Mouse (Mus musculus) forebrain, embryonic 14.5 days (tissue): ENCODE measurements at regions not wholly inside any gene's neighbourhood (a gene's known extent, or its start where the extent isn't known, plus 50 kb on each side); places are given as distances from the start of the nearest gene placed in this dataset.

ENCODE experiments used
- ATAC-seq: fragments of 200-750 bp; cut with Nextera tagmentation; 2 replicates; pipeline ENCODE4 v1.8.0; 2017; ENCODE audit warnings: mild to moderate bottlenecking, moderate library complexity
- DNase-seq: peaks from one replicate; pipeline ENCODE4 v3.0.0-alpha.2; 2015; ENCODE audit warnings: low spot score
- H3K27ac ChIP-seq: fragments of 300-500 bp; sonication (generic); 2 replicates; pipeline ENCODE4 v1.5.1; 2014; ENCODE audit warnings: low read depth, mild to moderate bottlenecking, control low read depth, low read length, moderate library complexity
- H3K27me3 ChIP-seq: fragments of 300-500 bp; sonication (generic); replicated peaks from 2 replicates; pipeline ENCODE4 v1.6.1; 2014; ENCODE audit warnings: low read length, control low read depth, mixed read lengths; ENCODE audit not compliant: control insufficient read depth, insufficient read depth
- H3K36me3 ChIP-seq: fragments of 300-500 bp; sonication (generic); 2 replicates; pipeline ENCODE4 v1.6.1; 2014; ENCODE audit warnings: low read length, control low read depth; ENCODE audit not compliant: control insufficient read depth, insufficient read depth
- H3K4me1 ChIP-seq: fragments of 300-500 bp; sonication (generic); 2 replicates; pipeline ENCODE4 v1.6.1; 2014; ENCODE audit warnings: antibody characterized with exemption, low read length, control low read depth; ENCODE audit not compliant: control insufficient read depth, insufficient read depth
- H3K4me2 ChIP-seq: fragments of 300-500 bp; sonication (generic); 2 replicates; pipeline ENCODE4 v1.6.1; 2014; ENCODE audit warnings: mild to moderate bottlenecking, control low read depth, low read length
- H3K4me3 ChIP-seq: fragments of 300-500 bp; sonication (generic); 2 replicates; pipeline ENCODE4 v1.5.1; 2014; ENCODE audit warnings: low read depth, low read length, control low read depth
- H3K9ac ChIP-seq: fragments of 300-500 bp; sonication (generic); 2 replicates; pipeline ENCODE4 v1.6.1; 2014; ENCODE audit warnings: mild to moderate bottlenecking, low read length, control low read depth, moderate library complexity
- H3K9me3 ChIP-seq: fragments of 300-500 bp; sonication (generic); replicated peaks from 2 replicates; pipeline ENCODE4 v1.6.1; 2016; ENCODE audit warnings: low read length, control low read depth, mixed read lengths; ENCODE audit not compliant: control insufficient read depth
- WGBS: fragments of 180-500 bp; shearing (Covaris S2); extraction: QIAGEN DNeasy Blood & Tissue Kit; methylation state at CpG from one replicate; pipeline ENCODE4 v1.1.7; 2014; 5-methylcytosine and 5-hydroxymethylcytosine counted together

DNA sequence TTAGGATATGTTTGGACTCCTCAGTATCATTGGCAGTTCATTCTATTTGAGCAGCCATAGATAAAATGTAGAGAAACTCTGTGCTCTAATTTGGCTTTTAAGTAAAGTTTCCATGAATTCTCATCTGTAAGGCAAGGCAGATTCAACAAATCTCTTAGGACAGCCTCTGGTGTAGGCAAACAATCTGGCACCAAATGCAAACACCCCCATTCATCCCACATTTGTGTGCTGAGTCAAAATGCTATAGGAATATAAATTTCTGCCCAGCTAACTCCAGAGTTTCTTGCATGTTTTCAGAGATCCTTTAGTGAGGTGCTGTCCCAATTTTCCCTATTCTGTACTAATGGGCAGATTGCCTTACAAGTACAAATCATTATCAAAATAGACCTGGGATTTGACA, 695.7 kb upstream of the Kif18a start:
- ATAC-seq (no peak), DNase-seq (no peak)
- Histone ChIP-seq H3K4me2 (no peak overlapping the region), H3K27me3 (no peaks in the 10 kb centered on the region), H3K9me3 (no peaks in the 10 kb centered on the region), H3K4me1 (no peaks in the 10 kb centered on the region), H3K36me3 (no peaks in the 10 kb centered on the region), H3K27ac (no peak overlapping the region), H3K4me3 (no peak overlapping the region), H3K9ac (no peak overlapping the region)

DNA sequence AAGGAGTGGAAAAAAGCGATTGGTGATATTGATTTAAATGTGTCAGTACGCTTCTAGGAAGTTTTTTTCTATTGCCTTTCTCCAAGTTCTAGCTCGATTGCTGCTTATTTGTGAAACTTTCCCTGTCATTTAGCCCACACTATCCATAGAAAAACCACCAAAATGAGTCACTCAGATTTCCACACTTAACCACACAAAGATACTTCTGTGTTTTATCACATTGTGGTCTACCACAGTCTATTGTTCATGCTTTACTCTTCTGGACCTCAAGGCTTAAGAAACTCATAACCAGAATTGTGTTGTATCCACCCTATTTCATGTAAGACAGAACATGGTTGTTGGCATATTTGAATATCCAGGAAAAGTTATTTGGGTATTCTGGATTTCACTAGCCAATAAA, 687.0 kb upstream of the Kif18a start:
- Histone ChIP-seq H3K36me3 (no peaks in the 10 kb centered on the region), H3K27me3 (no peaks in the 10 kb centered on the region), H3K4me3 (no peak overlapping the region), H3K4me2 (no peak overlapping the region), H3K9ac (no peak overlapping the region), H3K4me1 (no peaks in the 10 kb centered on the region), H3K9me3 (no peaks in the 10 kb centered on the region), H3K27ac (no peak overlapping the region)
- no peak for DNase-seq
- ATAC-seq: no peak
- 86% methylated on average over 3 of the region's 3 CpGs for WGBS

DNA sequence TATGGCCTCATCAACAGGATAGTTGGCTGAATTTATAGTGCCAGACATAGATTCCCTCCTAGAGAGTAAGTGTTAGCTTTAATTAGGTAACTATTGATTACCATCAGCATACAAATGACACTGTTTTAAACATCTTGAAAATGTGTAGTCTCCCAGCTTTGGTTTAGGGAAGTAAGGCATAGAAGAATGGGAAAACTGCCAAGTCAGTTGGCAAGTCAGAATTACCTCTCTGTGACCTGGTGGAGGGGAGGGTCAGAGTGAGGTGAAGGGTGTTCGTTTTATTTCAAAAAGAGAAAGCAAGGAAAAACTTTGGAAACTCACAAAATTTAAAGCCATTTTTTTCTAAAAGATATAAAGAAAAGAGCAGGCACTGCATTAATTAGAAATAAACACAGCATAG, 680.2 kb upstream of the Kif18a start:
- H3K4me1 ChIP-seq: no peaks in the 10 kb centered on the region
- ATAC-seq: no peak
- no peak overlapping the region for H3K4me3 ChIP-seq
- no peaks in the 10 kb centered on the region for H3K9me3 ChIP-seq
- no peaks in the 10 kb centered on the region for H3K27me3 ChIP-seq
- H3K4me2 ChIP-seq: no peak overlapping the region
- no peaks in the 10 kb centered on the region for H3K36me3 ChIP-seq
- H3K9ac ChIP-seq: no peak overlapping the region
- DNase-seq: no peak
- 82% methylated on average over 1 of the region's 1 CpGs for WGBS
- H3K27ac ChIP-seq: no peak overlapping the region

DNA sequence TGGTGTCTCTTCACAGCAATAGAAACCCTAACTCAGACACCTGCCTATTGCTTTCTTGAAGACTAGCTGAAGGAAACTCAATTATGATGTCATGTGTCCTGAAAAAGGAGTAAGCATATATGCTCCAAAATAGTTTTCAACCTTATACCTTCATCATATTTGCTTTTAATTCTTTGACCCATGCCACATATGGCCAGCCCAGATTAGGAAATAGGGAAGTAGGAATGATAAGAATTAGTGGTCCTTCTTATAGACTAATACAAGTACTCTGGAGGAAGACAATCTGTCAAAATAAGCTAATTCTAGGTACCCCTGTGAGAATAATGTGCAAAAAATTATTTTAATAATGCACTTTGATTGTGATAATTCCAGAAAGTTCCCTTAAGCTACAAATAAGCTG, 661.0 kb upstream of the Kif18a start:
- H3K36me3 ChIP-seq: no peaks in the 10 kb centered on the region
- no peaks in the 10 kb centered on the region for H3K9me3 ChIP-seq
- no peak overlapping the region for H3K4me3 ChIP-seq
- no peaks in the 10 kb centered on the region for H3K27me3 ChIP-seq
- H3K4me2 ChIP-seq: no peak overlapping the region
- H3K4me1 ChIP-seq: no peaks in the 10 kb centered on the region
- H3K27ac ChIP-seq: no peak overlapping the region
- DNase-seq: no peak
- ATAC-seq: no peak
- no peak overlapping the region for H3K9ac ChIP-seq

DNA sequence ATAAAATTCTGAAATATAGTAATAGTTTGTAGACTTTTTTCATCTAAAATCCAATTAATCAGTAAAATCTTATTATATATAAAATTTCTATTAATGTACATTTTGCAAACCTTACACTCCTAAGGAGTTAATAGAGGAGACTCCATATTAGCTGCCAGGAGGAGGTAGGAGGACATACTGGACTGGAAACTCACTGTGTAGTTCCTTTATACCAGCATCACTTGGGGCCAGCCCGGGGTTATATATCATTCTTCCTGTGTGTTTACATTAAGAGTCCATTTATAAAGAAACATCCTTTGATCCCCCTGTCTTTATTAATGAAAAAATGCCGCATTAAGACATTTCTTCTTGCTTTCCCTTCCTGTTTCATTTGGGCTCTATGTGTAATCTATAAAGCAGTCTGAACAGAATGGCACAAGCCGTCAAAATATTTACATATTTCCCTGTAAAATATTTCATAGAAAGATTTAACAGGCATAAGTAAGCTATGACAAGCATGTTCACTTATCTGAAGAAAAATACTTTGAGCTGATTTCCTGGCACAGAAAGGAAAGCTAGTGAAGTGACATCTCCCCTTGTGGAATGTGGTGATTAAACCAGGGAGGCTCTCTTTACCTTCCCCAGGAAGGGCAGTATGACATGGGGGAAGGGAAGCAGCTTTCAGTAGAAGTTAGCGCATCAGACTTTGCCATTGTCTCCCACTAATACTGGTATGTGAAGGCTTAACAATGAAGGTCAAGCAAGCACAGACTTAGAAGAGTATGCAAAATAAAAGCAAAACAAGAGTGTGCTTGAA, 658.0 kb upstream of the Kif18a start:
- no peak for ATAC-seq
- 81% methylated on average over 4 of the region's 4 CpGs for WGBS
- H3K4me3 ChIP-seq: no peak overlapping the region

DNA sequence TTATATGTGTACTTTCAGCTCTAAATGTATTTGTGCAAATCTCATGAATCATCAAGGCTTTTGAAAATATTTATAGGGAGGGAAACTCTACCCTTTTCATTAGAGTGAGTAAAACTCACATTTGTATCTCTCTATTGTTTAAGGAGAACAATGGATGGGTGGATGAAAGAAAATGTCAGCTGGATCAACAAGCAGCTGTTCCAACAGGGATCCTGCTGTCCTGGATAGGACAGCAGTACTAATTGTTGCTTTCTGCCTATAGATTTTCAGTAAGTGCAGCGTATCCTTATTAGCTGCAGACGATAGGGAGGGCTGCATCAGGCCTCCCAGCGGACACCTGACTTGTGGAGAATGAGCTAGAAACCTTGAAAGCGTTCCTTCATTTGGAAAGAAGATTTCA, 644.9 kb upstream of the Kif18a start:
- H3K4me3 ChIP-seq: no peak overlapping the region
- WGBS: 71% methylated on average over 4 of the region's 4 CpGs
- no peaks in the 10 kb centered on the region for H3K9me3 ChIP-seq
- H3K4me2 ChIP-seq: no peak overlapping the region
- no peaks in the 10 kb centered on the region for H3K4me1 ChIP-seq
- no peak overlapping the region for H3K27ac ChIP-seq
- H3K36me3 ChIP-seq: no peaks in the 10 kb centered on the region
- no peak for ATAC-seq
- no peaks in the 10 kb centered on the region for H3K27me3 ChIP-seq
- no peak overlapping the region for H3K9ac ChIP-seq
- DNase-seq: no peak

More for the DNA sequence above, 658.0 kb upstream of the Kif18a start:
- Histone ChIP-seq H3K27ac (no peak overlapping the region), H3K4me2 (no peak overlapping the region), H3K4me1 (no peaks in the 10 kb centered on the region), H3K9ac (no peak overlapping the region), H3K36me3 (no peaks in the 10 kb centered on the region), H3K9me3 (no peaks in the 10 kb centered on the region), H3K27me3 (no peaks in the 10 kb centered on the region)
- DNase-seq: no peak

DNA sequence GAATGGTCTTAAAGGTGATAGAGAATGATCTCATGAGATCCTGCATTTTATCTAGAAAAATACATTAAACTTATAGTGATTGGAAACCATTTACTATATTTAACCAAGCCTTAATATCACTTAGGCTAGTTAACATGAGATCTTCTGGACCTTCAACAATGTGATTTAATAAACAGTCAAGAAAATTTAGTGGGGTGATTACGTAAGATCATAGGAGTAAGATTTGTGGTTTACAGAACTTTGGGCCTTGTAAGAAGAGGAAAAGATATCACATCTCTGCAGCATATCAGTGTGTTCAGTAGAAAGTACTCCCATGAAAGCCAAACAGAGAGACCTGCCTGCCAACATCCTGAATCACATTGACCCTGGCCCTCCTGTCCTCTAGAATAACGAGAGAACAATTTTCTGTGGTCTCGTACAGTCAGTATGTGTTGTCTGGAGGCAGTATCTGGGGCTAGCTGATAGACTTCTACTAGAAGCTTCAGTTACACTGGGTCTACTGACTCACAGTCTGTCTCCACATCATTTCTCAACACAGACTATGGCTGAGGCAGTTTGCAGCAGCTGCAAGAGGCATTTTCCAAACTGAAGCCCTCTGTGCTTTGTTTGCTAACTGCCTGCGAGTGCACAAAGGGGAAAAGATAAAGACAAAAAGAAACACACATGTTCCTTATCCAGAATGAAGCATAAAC, 619.7 kb upstream of the Kif18a start:
- Histone ChIP-seq H3K9ac (no peak overlapping the region), H3K4me3 (no peak overlapping the region), H3K4me1 (no peaks in the 10 kb centered on the region), H3K36me3 (no peaks in the 10 kb centered on the region), H3K27ac (no peak overlapping the region), H3K9me3 (no peaks in the 10 kb centered on the region), H3K27me3 (no peaks in the 10 kb centered on the region), H3K4me2 (no peak overlapping the region)
- ATAC-seq: no peak
- no peak for DNase-seq
- WGBS: 75% methylated on average over 4 of the region's 4 CpGs

DNA sequence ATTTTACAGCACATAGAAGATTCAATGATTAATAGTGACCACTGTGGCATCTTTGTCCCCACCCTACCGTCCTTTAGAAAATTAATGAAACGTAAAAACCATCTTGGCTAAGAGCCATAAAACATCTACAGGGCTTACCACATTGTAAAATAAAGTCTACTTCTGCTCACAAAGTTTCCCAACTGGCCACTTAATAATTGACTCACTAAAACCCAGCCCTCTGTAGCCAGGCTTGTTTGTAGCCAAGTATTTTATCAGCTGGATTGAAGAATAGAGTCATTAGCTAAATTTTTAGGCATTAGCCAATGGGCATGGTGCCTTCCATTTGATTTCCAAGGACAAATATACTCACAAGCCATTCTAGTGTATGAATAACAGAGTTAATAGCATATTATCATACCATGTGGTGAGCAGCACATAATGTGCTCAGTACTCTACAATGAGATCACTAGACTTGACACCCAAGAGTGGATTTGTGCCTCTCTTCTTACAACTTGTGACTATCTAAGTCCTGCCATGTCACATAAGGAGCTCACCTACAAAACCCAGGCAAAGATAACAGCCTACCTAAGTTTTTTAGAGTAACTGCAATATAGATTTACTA, 602.7 kb upstream of the Kif18a start:
- DNase-seq: no peak
- WGBS: 73% methylated on average over 2 of the region's 2 CpGs

DNA sequence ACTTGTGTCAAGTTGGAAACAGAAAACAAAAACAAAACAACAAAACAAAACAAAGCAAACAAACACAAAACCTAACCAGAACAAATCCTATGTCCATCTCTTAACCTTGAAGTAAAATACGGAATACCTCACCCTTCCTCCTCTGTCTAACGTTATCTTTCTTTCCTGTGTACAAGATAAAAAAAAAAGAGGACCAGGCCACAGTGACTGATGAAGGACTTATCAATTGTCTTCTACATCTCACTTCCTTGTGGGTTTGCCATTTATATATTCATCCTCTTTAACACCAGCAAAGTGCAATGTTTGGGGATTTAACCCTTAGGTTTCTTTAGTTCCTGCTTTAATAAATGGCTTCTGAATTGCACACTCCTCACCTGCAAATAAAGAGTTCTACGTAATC, 599.0 kb upstream of the Kif18a start:
- Histone ChIP-seq H3K9me3 (no peaks in the 10 kb centered on the region), H3K27me3 (no peaks in the 10 kb centered on the region), H3K4me1 (no peaks in the 10 kb centered on the region), H3K4me2 (no peak overlapping the region), H3K27ac (no peak overlapping the region), H3K36me3 (no peaks in the 10 kb centered on the region), H3K9ac (no peak overlapping the region), H3K4me3 (no peak overlapping the region)
- ATAC-seq (no peak), DNase-seq (no peak)
- WGBS: 86% methylated on average over 3 of the region's 3 CpGs

More for the DNA sequence above, 602.7 kb upstream of the Kif18a start:
- no peak for ATAC-seq
- Histone ChIP-seq H3K36me3 (no peaks in the 10 kb centered on the region), H3K27me3 (no peaks in the 10 kb centered on the region), H3K4me3 (no peak overlapping the region), H3K4me2 (no peak overlapping the region), H3K9ac (no peak overlapping the region), H3K27ac (no peak overlapping the region), H3K4me1 (no peaks in the 10 kb centered on the region), H3K9me3 (no peaks in the 10 kb centered on the region)
